Mouse (Mus musculus): ENCODE data around the gene Zbtb46. TPM values are rescaled to one million over a fixed set of nuclear protein-coding genes. Genes with fewer than 3 reads are reported as not detected.

Zbtb46 gene
- polyA plus RNA-seq, 1 experiment = 4.3 TPM

GRCm38 (mm10) chr2:181471246-181471645 is 12.0 kb upstream of the Zbtb46 start:
- Histone ChIP-seq H3K9me3 (replicated peaks; ENCODE audit: control insufficient read depth, insufficient read depth, low read length, poor library complexity, severe bottlenecking) (no peaks in the 10 kb centered on the region), H3K9ac (ENCODE audit: low read depth, poor library complexity, severe bottlenecking) (no peak overlapping the region), H3K4me3 (ENCODE audit: low read depth, low read length) (no peak overlapping the region), H3K4me1 (ENCODE audit: control insufficient read depth, insufficient read depth, low read length) (no peaks in the 10 kb centered on the region), H3K36me3 (ENCODE audit: control insufficient read depth, insufficient read depth, low read length, poor library complexity, severe bottlenecking) (no peaks in the 10 kb centered on the region), H3K27me3 (ENCODE audit: control insufficient read depth, insufficient read depth, low read length, poor library complexity, severe bottlenecking) (no peaks in the 10 kb centered on the region), H3K27ac (ENCODE audit: insufficient read depth, low read length) (no peak overlapping the region)
- TF ChIP-seq CTCF (IDR thresholded peaks at IDR 0.05; ENCODE audit: low read depth, low read length) = no peak
- TF ChIP-seq POLR2A (IDR thresholded peaks at IDR 0.05; ENCODE audit: insufficient read depth, low read length) = no peak
- no peak for TF ChIP-seq EP300 (IDR thresholded peaks at IDR 0.05; ENCODE audit: insufficient read depth, low read depth, low read length)

DNA sequence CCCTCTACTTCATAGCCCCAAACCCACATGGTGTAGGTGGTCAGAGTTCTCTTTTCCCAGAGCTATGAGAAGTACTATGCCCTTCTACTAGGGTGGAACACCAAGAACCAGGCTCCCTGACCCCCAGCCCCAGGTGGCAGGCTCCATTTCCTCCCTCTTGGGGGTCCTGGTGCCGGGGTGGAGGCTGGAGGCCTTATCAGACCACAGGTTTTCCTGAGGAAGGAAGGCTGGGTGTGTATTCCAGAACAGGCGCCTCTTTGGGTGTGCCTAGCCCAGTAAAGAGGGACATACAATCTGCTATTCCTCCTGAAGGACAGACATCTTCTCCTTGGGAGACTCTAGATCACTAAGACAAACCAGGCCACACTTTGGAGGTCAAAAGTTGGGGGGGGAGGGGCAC is 11.1 kb upstream of the Zbtb46 start:
- TF ChIP-seq POLR2A (IDR thresholded peaks at IDR 0.05; ENCODE audit: insufficient read depth, low read length) (no peak), EP300 (IDR thresholded peaks at IDR 0.05; ENCODE audit: insufficient read depth, low read depth, low read length) (no peak), CTCF (IDR thresholded peaks at IDR 0.05; ENCODE audit: low read depth, low read length) (no peak)
- Histone ChIP-seq H3K4me1 (ENCODE audit: control insufficient read depth, insufficient read depth, low read length) (no peaks in the 10 kb centered on the region), H3K27me3 (ENCODE audit: control insufficient read depth, insufficient read depth, low read length, poor library complexity, severe bottlenecking) (no peaks in the 10 kb centered on the region), H3K36me3 (ENCODE audit: control insufficient read depth, insufficient read depth, low read length, poor library complexity, severe bottlenecking) (no peaks in the 10 kb centered on the region), H3K9me3 (replicated peaks; ENCODE audit: control insufficient read depth, insufficient read depth, low read length, poor library complexity, severe bottlenecking) (no peaks in the 10 kb centered on the region), H3K4me3 (ENCODE audit: low read depth, low read length) (no peak overlapping the region), H3K9ac (ENCODE audit: low read depth, poor library complexity, severe bottlenecking) (no peak overlapping the region), H3K27ac (ENCODE audit: insufficient read depth, low read length) (no peak overlapping the region)

DNA sequence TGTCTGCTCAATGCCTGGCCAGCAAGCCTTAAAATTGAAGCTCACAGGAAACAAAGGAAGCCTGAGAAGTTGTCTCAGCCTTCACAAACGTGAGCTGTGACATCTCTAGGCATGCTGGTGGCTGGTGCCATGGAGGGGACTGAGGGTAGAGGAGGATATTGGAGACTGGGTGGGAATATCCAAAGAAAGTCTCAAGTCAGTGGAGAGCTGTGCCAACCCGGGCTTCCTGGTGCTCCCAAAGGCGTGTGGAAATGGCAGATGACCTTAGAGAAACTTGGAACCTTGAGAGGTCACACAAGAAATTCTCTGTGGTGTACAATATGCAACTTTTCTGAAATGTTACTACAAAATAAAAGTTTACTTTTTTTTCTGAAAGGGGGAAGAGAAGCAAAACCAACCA is 6.2 kb upstream of the Zbtb46 start:
- Histone ChIP-seq H3K27ac (ENCODE audit: insufficient read depth, low read length) (no peak overlapping the region), H3K4me3 (ENCODE audit: low read depth, low read length) (no peak overlapping the region), H3K36me3 (ENCODE audit: control insufficient read depth, insufficient read depth, low read length, poor library complexity, severe bottlenecking) (no peaks in the 10 kb centered on the region), H3K9ac (ENCODE audit: low read depth, poor library complexity, severe bottlenecking) (no peak overlapping the region), H3K9me3 (replicated peaks; ENCODE audit: control insufficient read depth, insufficient read depth, low read length, poor library complexity, severe bottlenecking) (no peaks in the 10 kb centered on the region), H3K4me1 (ENCODE audit: control insufficient read depth, insufficient read depth, low read length) (peaks cover 2% of the 10 kb centered on the region), H3K27me3 (ENCODE audit: control insufficient read depth, insufficient read depth, low read length, poor library complexity, severe bottlenecking) (no peaks in the 10 kb centered on the region)
- TF ChIP-seq CTCF (IDR thresholded peaks at IDR 0.05; ENCODE audit: low read depth, low read length) (no peak), POLR2A (IDR thresholded peaks at IDR 0.05; ENCODE audit: insufficient read depth, low read length) (no peak), EP300 (IDR thresholded peaks at IDR 0.05; ENCODE audit: insufficient read depth, low read depth, low read length) (no peak)

DNA sequence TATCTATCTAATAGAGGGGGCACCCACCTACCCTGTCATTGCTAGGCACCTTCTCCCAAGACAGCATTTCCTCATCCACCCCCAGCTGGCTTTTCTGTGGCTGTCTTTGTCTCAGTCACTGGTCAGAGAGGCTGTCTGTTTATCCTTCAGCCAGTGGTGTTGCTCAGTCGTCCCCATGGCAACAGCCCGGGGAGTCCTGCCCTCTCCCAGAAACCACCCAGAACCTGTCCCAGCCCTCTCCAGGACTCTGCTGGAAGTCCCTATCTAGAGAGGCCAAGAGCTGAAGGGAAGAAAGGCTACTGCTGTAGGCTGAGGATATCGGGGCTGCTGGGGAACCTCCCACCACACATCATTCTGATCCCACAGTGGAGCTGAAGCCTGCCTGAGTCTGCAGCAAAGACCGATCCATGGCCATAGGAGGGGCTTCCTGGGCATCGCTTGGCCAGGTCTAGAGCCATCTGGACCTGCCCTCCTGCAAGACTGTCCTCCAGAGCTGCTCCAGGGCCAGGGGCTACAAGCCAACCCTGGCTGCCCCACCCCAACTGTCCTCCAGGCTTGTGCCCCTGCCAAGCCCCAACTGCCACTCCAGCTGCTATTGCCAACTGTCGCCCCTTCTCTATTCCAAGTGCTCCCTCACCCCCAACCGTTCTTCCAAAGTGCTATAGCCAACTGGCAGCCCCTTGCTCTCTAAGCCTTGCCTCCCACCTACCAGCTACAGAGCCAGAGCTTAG is 3.9 kb upstream of the Zbtb46 start:
- Histone ChIP-seq H3K4me3 (ENCODE audit: low read depth, low read length) (no peak overlapping the region), H3K27ac (ENCODE audit: insufficient read depth, low read length) (no peak overlapping the region), H3K27me3 (ENCODE audit: control insufficient read depth, insufficient read depth, low read length, poor library complexity, severe bottlenecking) (peaks cover 4% of the 10 kb centered on the region; the same call in 1 of the 2 replicates), H3K9ac (ENCODE audit: low read depth, poor library complexity, severe bottlenecking) (no peak overlapping the region), H3K36me3 (ENCODE audit: control insufficient read depth, insufficient read depth, low read length, poor library complexity, severe bottlenecking) (no peaks in the 10 kb centered on the region), H3K4me1 (ENCODE audit: control insufficient read depth, insufficient read depth, low read length) (peaks cover 2% of the 10 kb centered on the region), H3K9me3 (replicated peaks; ENCODE audit: control insufficient read depth, insufficient read depth, low read length, poor library complexity, severe bottlenecking) (no peaks in the 10 kb centered on the region)
- no peak for TF ChIP-seq POLR2A (IDR thresholded peaks at IDR 0.05; ENCODE audit: insufficient read depth, low read length)
- TF ChIP-seq CTCF (IDR thresholded peaks at IDR 0.05; ENCODE audit: low read depth, low read length) = no peak
- no peak for TF ChIP-seq EP300 (IDR thresholded peaks at IDR 0.05; ENCODE audit: insufficient read depth, low read depth, low read length)

GRCm38 (mm10) chr2:181462604-181463003 is 3.4 kb upstream of the Zbtb46 start:
- no peak overlapping the region for H3K9ac ChIP-seq (ENCODE audit: low read depth, poor library complexity, severe bottlenecking)
- peaks cover 4% of the 10 kb centered on the region; the same call in 1 of the 2 replicates for H3K27me3 ChIP-seq (ENCODE audit: control insufficient read depth, insufficient read depth, low read length, poor library complexity, severe bottlenecking)
- H3K27ac ChIP-seq (ENCODE audit: insufficient read depth, low read length) = no peak overlapping the region
- H3K4me1 ChIP-seq (ENCODE audit: control insufficient read depth, insufficient read depth, low read length) = peaks cover 3% of the 10 kb centered on the region
- H3K4me3 ChIP-seq (ENCODE audit: low read depth, low read length) = no peak overlapping the region
- H3K36me3 ChIP-seq (ENCODE audit: control insufficient read depth, insufficient read depth, low read length, poor library complexity, severe bottlenecking) = no peaks in the 10 kb centered on the region
- H3K9me3 ChIP-seq (replicated peaks; ENCODE audit: control insufficient read depth, insufficient read depth, low read length, poor library complexity, severe bottlenecking) = no peaks in the 10 kb centered on the region
- no peak for TF ChIP-seq POLR2A (IDR thresholded peaks at IDR 0.05; ENCODE audit: insufficient read depth, low read length)
- no peak for TF ChIP-seq CTCF (IDR thresholded peaks at IDR 0.05; ENCODE audit: low read depth, low read length)
- TF ChIP-seq EP300 (IDR thresholded peaks at IDR 0.05; ENCODE audit: insufficient read depth, low read depth, low read length) = no peak

GRCm38 (mm10) chr2:181461536-181462100 is 2.4 kb upstream of the Zbtb46 start:
- Histone ChIP-seq H3K4me1 (ENCODE audit: control insufficient read depth, insufficient read depth, low read length) (peaks cover 3% of the 10 kb centered on the region), H3K9ac (ENCODE audit: low read depth, poor library complexity, severe bottlenecking) (no peak overlapping the region), H3K36me3 (ENCODE audit: control insufficient read depth, insufficient read depth, low read length, poor library complexity, severe bottlenecking) (no peaks in the 10 kb centered on the region), H3K27ac (ENCODE audit: insufficient read depth, low read length) (no peak overlapping the region), H3K27me3 (ENCODE audit: control insufficient read depth, insufficient read depth, low read length, poor library complexity, severe bottlenecking) (peaks cover 7% of the 10 kb centered on the region; the same call in 1 of the 2 replicates), H3K4me3 (ENCODE audit: low read depth, low read length) (no peak overlapping the region), H3K9me3 (replicated peaks; ENCODE audit: control insufficient read depth, insufficient read depth, low read length, poor library complexity, severe bottlenecking) (no peaks in the 10 kb centered on the region)
- TF ChIP-seq EP300 (IDR thresholded peaks at IDR 0.05; ENCODE audit: insufficient read depth, low read depth, low read length) (no peak), CTCF (IDR thresholded peaks at IDR 0.05; ENCODE audit: low read depth, low read length) (no peak)

Data from ES-Bruce4 (cell line).